ENCODE assay signal across 29 mouse cellular contexts in the genomic region with DNA sequence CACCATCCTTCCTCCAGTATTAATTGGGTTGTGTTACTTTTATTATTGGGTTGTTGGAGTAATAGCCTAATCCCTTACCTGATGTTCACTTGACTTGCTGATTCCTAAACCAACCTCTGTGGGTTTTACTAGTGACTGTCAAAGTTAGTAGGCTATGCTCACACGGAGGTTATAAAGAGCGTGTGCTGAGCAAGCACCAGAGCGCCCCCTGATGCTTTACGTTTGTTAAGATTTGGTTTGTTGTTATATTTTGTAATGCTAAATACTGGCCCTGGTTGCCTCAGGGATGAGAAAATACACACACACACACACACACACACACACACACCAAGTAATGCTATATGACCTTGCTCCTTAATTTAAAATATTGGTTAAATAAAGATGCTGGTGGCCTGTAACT.
DNase-seq lines count a peak whose midpoint lies in the region; ATAC-seq and TF ChIP-seq lines count a peak whose summit lies in the region.
"Had no signal": no experiment of that assay in that cellular context is flagged by ENCODE, and none has a peak within 500 bp of the region (broad histone marks: within the 10 kb centered on the region; RNA-seq: fewer than 3 reads in every experiment).

No protein-coding gene starts in this region.

- no peaks in the 10 kb centered on the region for H3K27me3 ChIP-seq in lung, embryonic 14.5 days (ENCODE audit: insufficient read depth, low read length)
- H3K27me3 ChIP-seq in MEL (ENCODE audit: control insufficient read depth in 1 of 2, insufficient read depth in 2 of 2, low read length in 2 of 2): no peaks in the 10 kb centered on the region
- H3K27me3 ChIP-seq in splenic B cell, adult 2 months (ENCODE audit: control insufficient read depth, insufficient read depth, low read length, poor library complexity, severe bottlenecking): no peaks in the 10 kb centered on the region
- H3K27me3 ChIP-seq in kidney, embryonic 16.5 days (ENCODE audit: insufficient read depth, low read length): no peaks in the 10 kb centered on the region
- H3K27me3 ChIP-seq: embryonic facial prominence, embryonic 12.5 days; forebrain, embryonic 12.5 days; forebrain, embryonic 15.5 days; heart, embryonic 12.5 days; heart, embryonic 15.5 days; hindbrain, embryonic 13.5 days had no signal

- H3K36me3 ChIP-seq in lung, embryonic 14.5 days (ENCODE audit: insufficient read depth): no peaks in the 10 kb centered on the region
- H3K36me3 ChIP-seq in MEL (ENCODE audit: control insufficient read depth in 1 of 2, insufficient read depth in 2 of 2, low read length in 2 of 2): peaks cover 0 to 1% of the 10 kb centered on the region in 2 experiments; a peak in 1 of 4 replicates
- H3K36me3 ChIP-seq in splenic B cell, adult 2 months (ENCODE audit: control insufficient read depth, insufficient read depth, low read length, poor library complexity, severe bottlenecking): no peaks in the 10 kb centered on the region
- no peaks in the 10 kb centered on the region for H3K36me3 ChIP-seq in kidney, embryonic 16.5 days (ENCODE audit: insufficient read depth, low read length)
- H3K36me3 ChIP-seq: embryonic facial prominence, embryonic 12.5 days; embryonic facial prominence, embryonic 15.5 days; forebrain, embryonic 12.5 days; forebrain, embryonic 15.5 days; G1E; heart, embryonic 12.5 days; heart, embryonic 15.5 days; hindbrain, embryonic 10.5 days; hindbrain, embryonic 13.5 days had no signal

- 0 out of 2 replicates have a peak, but pooled peaks have one; percentile 6 for TF ChIP-seq CTCF in lung, embryonic 14.5 days (IDR thresholded peaks at IDR 0.05; ENCODE audit: low read depth)
- TF ChIP-seq CTCF in lung, adult 2 months (IDR thresholded peaks at IDR 0.05; ENCODE audit: insufficient read depth, low read length): no peak
- peak in 2 of 3 experiments; percentile 19 to 32; a peak in 2 of 6 replicates for TF ChIP-seq CTCF in MEL (IDR thresholded peaks at IDR 0.05 in 2 of 3, conservative IDR thresholded peaks at IDR 0.05 in 1 of 3; ENCODE audit: control insufficient read depth in 1 of 3, insufficient read depth in 1 of 3, low read depth in 2 of 3, low read length in 3 of 3, poor library complexity in 1 of 3, severe bottlenecking in 1 of 3)

- TF ChIP-seq RAD21 in MEL (IDR thresholded peaks at IDR 0.05; ENCODE audit: low read depth, low read length): peak; percentile 19; the same call in 1 of the 2 replicates

- no peaks in the 10 kb centered on the region for H3K4me1 ChIP-seq in lung, embryonic 14.5 days (ENCODE audit: insufficient read depth)
- no peaks in the 10 kb centered on the region for H3K4me1 ChIP-seq in lung, adult 2 months (ENCODE audit: control insufficient read depth, insufficient read depth, low read length)
- H3K4me1 ChIP-seq in MEL (ENCODE audit: control insufficient read depth in 1 of 2, insufficient read depth in 2 of 2, low read length in 2 of 2): peaks cover 1 to 5% of the 10 kb centered on the region in 2 experiments; a peak in 2 of 4 replicates
- H3K4me1 ChIP-seq in kidney, embryonic 16.5 days (ENCODE audit: insufficient read depth, low read length): no peaks in the 10 kb centered on the region
- H3K4me1 ChIP-seq: forebrain, embryonic 15.5 days; heart, embryonic 12.5 days; heart, embryonic 15.5 days had no signal

- no peak overlapping the region for H3K9ac ChIP-seq in lung, embryonic 14.5 days
- H3K9ac ChIP-seq in MEL (ENCODE audit: control insufficient read depth, low read depth, low read length, poor library complexity, severe bottlenecking): no peak overlapping the region
- H3K9ac ChIP-seq in kidney, embryonic 16.5 days (replicated peaks; ENCODE audit: low read length): no peak overlapping the region
- H3K9ac ChIP-seq: embryonic facial prominence, embryonic 12.5 days; embryonic facial prominence, embryonic 15.5 days; forebrain, embryonic 12.5 days; forebrain, embryonic 15.5 days; heart, embryonic 12.5 days; heart, embryonic 15.5 days; hindbrain, embryonic 13.5 days had no signal

- no peak overlapping the region for H3K27ac ChIP-seq in lung, embryonic 14.5 days (ENCODE audit: low read depth)
- H3K27ac ChIP-seq in MEL (ENCODE audit: control insufficient read depth, low read depth, low read length): no peak overlapping the region
- no peak overlapping the region for H3K27ac ChIP-seq in kidney, embryonic 16.5 days (ENCODE audit: low read length)
- H3K27ac ChIP-seq: embryonic facial prominence, embryonic 12.5 days; embryonic facial prominence, embryonic 15.5 days; forebrain, embryonic 12.5 days; forebrain, embryonic 15.5 days; heart, embryonic 15.5 days; hindbrain, embryonic 10.5 days; hindbrain, embryonic 13.5 days had no signal

- H3K4me2 ChIP-seq in lung, embryonic 14.5 days: no peak overlapping the region
- H3K4me2 ChIP-seq in kidney, embryonic 16.5 days (replicated peaks; ENCODE audit: low read depth, low read length): no peak overlapping the region
- H3K4me2 ChIP-seq: embryonic facial prominence, embryonic 12.5 days; embryonic facial prominence, embryonic 15.5 days; forebrain, embryonic 12.5 days; forebrain, embryonic 15.5 days; heart, embryonic 12.5 days; heart, embryonic 15.5 days; hindbrain, embryonic 13.5 days had no signal

- WGBS in lung, embryonic 14.5 days: 82% methylated on average over 4 of the region's 4 CpGs
- WGBS in lung, adult 2 months: 89% methylated on average over 4 of the region's 4 CpGs
- WGBS in kidney, embryonic 16.5 days: 91% methylated on average over 4 of the region's 4 CpGs

- no peak for TF ChIP-seq POLR2A in lung, adult 2 months (IDR thresholded peaks at IDR 0.05; ENCODE audit: borderline replicate concordance, extremely low read depth, low read depth, low read length)
- TF ChIP-seq POLR2A in MEL (IDR thresholded peaks at IDR 0.05; ENCODE audit: control insufficient read depth in 1 of 2, insufficient read depth in 1 of 2, low read depth in 1 of 2, low read length in 2 of 2, poor library complexity in 1 of 2): no peak

- no peak for ATAC-seq in lung, embryonic 14.5 days (ENCODE audit: insufficient read depth)
- ATAC-seq in kidney, embryonic 16.5 days (ENCODE audit: low FRiP score, low TSS enrichment): no peak
- no peak for ATAC-seq in erythroblast, adult 5-6 weeks (replicated peaks; ENCODE audit: low FRiP score, poor library complexity, severe bottlenecking)
- ATAC-seq: forebrain, embryonic 15.5 days; hindbrain, embryonic 16.5 days; inflammation-experienced regulatory T-cells, adult 6 months had no signal

- no peak overlapping the region for H3K4me3 ChIP-seq in lung, embryonic 14.5 days (ENCODE audit: low read depth, low read length)
- no peak overlapping the region for H3K4me3 ChIP-seq in lung, adult 2 months (replicated peaks; ENCODE audit: extremely low read depth, low read depth, low read length)
- no peak overlapping the region for H3K4me3 ChIP-seq in MEL (ENCODE audit: control insufficient read depth in 1 of 2, insufficient read depth in 1 of 2, low read depth in 2 of 2, low read length in 2 of 2)
- no peak overlapping the region for H3K4me3 ChIP-seq in kidney, embryonic 16.5 days (ENCODE audit: low read length)
- H3K4me3 ChIP-seq: embryonic facial prominence, embryonic 12.5 days; embryonic facial prominence, embryonic 15.5 days; erythroblast, embryonic 14.5 days; forebrain, embryonic 12.5 days; forebrain, embryonic 15.5 days; heart, embryonic 12.5 days; heart, embryonic 15.5 days; hindbrain, embryonic 10.5 days; hindbrain, embryonic 13.5 days had no signal

- TF ChIP-seq EP300 in MEL (IDR thresholded peaks at IDR 0.05; ENCODE audit: low read depth in 1 of 2, low read length in 2 of 2): no peak

- DNase-seq in lung, embryonic 14.5 days: no peak
- no peak for DNase-seq in lung, adult 2 months
- DNase-seq in CD4-positive helper T cell, adult 2 months (ENCODE audit: low read depth, low spot score): peak; percentile 17
- DNase-seq in MEL (ENCODE audit: low read depth, low spot score): no peak
- peak; percentile 34 for DNase-seq in splenic B cell, adult 2 months (ENCODE audit: low read depth, low spot score)
- DNase-seq: adrenal gland, adult 8-10 months; adrenal gland, postnatal 25 days; cerebellum, adult 18-20 months; cerebellum, adult 9-11 months; cerebellum, postnatal 25 days; gastrocnemius, postnatal 25 days; heart, adult 18-20 months; heart, postnatal 10 days; heart, postnatal 36 days; kidney, adult 11 months had no signal

- H3K9me3 ChIP-seq in lung, embryonic 14.5 days (ENCODE audit: low read depth, low read length): no peaks in the 10 kb centered on the region
- no peaks in the 10 kb centered on the region for H3K9me3 ChIP-seq in MEL (replicated peaks; ENCODE audit: insufficient read depth, low read length)
- peaks cover 4% of the 10 kb centered on the region; the same call in 1 of the 2 replicates for H3K9me3 ChIP-seq in kidney, embryonic 16.5 days (ENCODE audit: low read length)
- H3K9me3 ChIP-seq: embryonic facial prominence, embryonic 12.5 days; embryonic facial prominence, embryonic 15.5 days; forebrain, embryonic 12.5 days; forebrain, embryonic 15.5 days; heart, embryonic 15.5 days; hindbrain, embryonic 13.5 days had no signal

- no peaks in the 10 kb centered on the region for H3K79me2 ChIP-seq in MEL (ENCODE audit: control insufficient read depth, insufficient read depth, low read length, poor library complexity)

TF ChIP-seq in MEL, 35 proteins besides CTCF, POLR2A, EP300 and RAD21:
- TF ChIP-seq SMC3 (IDR thresholded peaks at IDR 0.05; ENCODE audit: low read depth, low read length) (peak; percentile 36; the same call in 1 of the 2 replicates), GABPA (IDR thresholded peaks at IDR 0.05; ENCODE audit: low read depth, low read length) (no peak), POLR2AphosphoS5 (IDR thresholded peaks at IDR 0.05; ENCODE audit: borderline replicate concordance, low read depth, low read length) (no peak), MAFK (IDR thresholded peaks at IDR 0.05; ENCODE audit: borderline replicate concordance, low read depth, low read length) (no peak)

Comparison
In these comparisons a context has a peak if more than half of its experiments do, and no peak if none do; other contexts are left out.
1. DNase-seq: peak in CD4-positive helper T cell, adult 2 months (single experiment) and splenic B cell, adult 2 months (single experiment); none in lung, embryonic 14.5 days (single experiment), lung, adult 2 months (single experiment) and MEL (single experiment).